In the genomic region with DNA sequence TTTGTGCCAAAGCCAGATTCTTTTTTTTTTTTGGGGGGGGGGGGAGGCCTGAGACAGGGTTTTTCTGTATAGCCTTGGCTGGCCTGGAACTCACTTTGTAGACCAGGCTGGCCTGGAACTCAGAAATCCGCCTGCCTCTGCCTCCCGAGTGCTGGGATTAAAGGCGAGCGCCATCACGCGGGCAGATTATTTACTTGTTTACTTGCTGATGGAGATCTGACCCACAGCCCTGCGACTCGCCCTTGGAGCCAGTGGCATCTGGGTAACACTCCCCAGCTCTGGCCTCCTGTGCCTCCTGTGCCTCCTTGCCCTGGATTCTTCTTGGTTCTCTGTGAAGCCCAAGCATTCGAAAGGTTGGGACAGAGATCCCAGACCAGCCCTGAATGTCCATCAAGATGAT, we compare ENCODE assay signal across 12 mouse cellular contexts. TPM values are rescaled to one million over a fixed set of nuclear protein-coding genes. Genes with fewer than 3 reads are reported as not detected.
DNase-seq lines count a peak whose midpoint lies in the region; ATAC-seq and TF ChIP-seq lines count a peak whose summit lies in the region.
"Had no signal": no experiment of that assay in that cellular context is flagged by ENCODE, and none has a peak within 500 bp of the region (broad histone marks: within the 10 kb centered on the region; RNA-seq: fewer than 3 reads in every experiment).

No protein-coding gene starts in this region.

- no peaks in the 10 kb centered on the region for H3K9me3 ChIP-seq in heart, embryonic 13.5 days
- no peaks in the 10 kb centered on the region for H3K9me3 ChIP-seq in kidney, postnatal 0 days (replicated peaks; ENCODE audit: low read length)
- no peaks in the 10 kb centered on the region for H3K9me3 ChIP-seq in intestine, embryonic 16.5 days (ENCODE audit: control insufficient read depth, low read length)
- H3K9me3 ChIP-seq: forebrain, embryonic 10.5 days had no signal

- no peaks in the 10 kb centered on the region for H3K27me3 ChIP-seq in heart, embryonic 13.5 days (replicated peaks)
- H3K27me3 ChIP-seq in kidney, postnatal 0 days (ENCODE audit: insufficient read depth, low read length): no peaks in the 10 kb centered on the region
- H3K27me3 ChIP-seq in kidney, adult 2 months (replicated peaks; ENCODE audit: control insufficient read depth, insufficient read depth, low read length): no peaks in the 10 kb centered on the region
- no peaks in the 10 kb centered on the region for H3K27me3 ChIP-seq in intestine, embryonic 16.5 days (replicated peaks; ENCODE audit: control insufficient read depth, insufficient read depth, low read length)

- intact Hi-C loops in heart, postnatal 14 days (cut with DNase I): no loop called here
- intact Hi-C loops in left cerebral cortex, postnatal 36 days (cut with DNase I): no loop called here

- 0 out of 2 replicates have a peak overlapping the region, but pooled peaks have one; percentile 54 for H3K4me2 ChIP-seq in heart, embryonic 13.5 days
- no peak overlapping the region for H3K4me2 ChIP-seq in kidney, postnatal 0 days (ENCODE audit: low read length)
- no peak overlapping the region for H3K4me2 ChIP-seq in intestine, embryonic 16.5 days (ENCODE audit: low read depth, low read length)

- peak overlapping the region; percentile 69 for H3K9ac ChIP-seq in heart, embryonic 13.5 days
- H3K9ac ChIP-seq in kidney, postnatal 0 days (ENCODE audit: low read depth, low read length): no peak overlapping the region
- H3K9ac ChIP-seq in intestine, embryonic 16.5 days (ENCODE audit: low read depth, low read length): no peak overlapping the region

- DNase-seq in cerebellum, adult 11-12 months: peak; percentile 54
- DNase-seq in cerebellum, postnatal 36 days: no peak
- no peak for DNase-seq in heart, postnatal 14 days
- no peak for DNase-seq in kidney, postnatal 0 days (ENCODE audit: low spot score)
- no peak for DNase-seq in kidney, adult 2 months
- DNase-seq in left cerebral cortex, postnatal 36 days (ENCODE audit: low spot score in 2 of 2): no peak
- DNase-seq: heart, adult 18-20 months had no signal

- WGBS in heart, embryonic 13.5 days: 86% methylated on average over 9 of the region's 9 CpGs
- WGBS in kidney, postnatal 0 days: 85% methylated on average over 9 of the region's 9 CpGs
- 65% methylated on average over 9 of the region's 9 CpGs for WGBS in kidney, adult 2 months
- 87% methylated on average over 9 of the region's 9 CpGs for WGBS in intestine, embryonic 16.5 days

- no peak for TF ChIP-seq POLR2A in kidney, adult 2 months (IDR thresholded peaks at IDR 0.05; ENCODE audit: low read depth, low read length)

- ATAC-seq in heart, embryonic 13.5 days (ENCODE audit: extremely low read depth, insufficient number of reproducible peaks, low FRiP score, low TSS enrichment): no peak
- no peak for ATAC-seq in kidney, postnatal 0 days (replicated peaks; ENCODE audit: low FRiP score, low read depth)
- no peak for ATAC-seq in intestine, embryonic 16.5 days

- H3K27ac ChIP-seq in heart, embryonic 13.5 days (replicated peaks): peak overlapping the region; percentile 100
- peak overlapping the region; percentile 56 for H3K27ac ChIP-seq in kidney, postnatal 0 days
- no peak overlapping the region; the same call in 1 of the 2 replicates for H3K27ac ChIP-seq in kidney, adult 2 months (ENCODE audit: insufficient read depth, low read depth, low read length)
- peak overlapping the region; percentile 86 for H3K27ac ChIP-seq in intestine, embryonic 16.5 days (ENCODE audit: low read length)
- H3K27ac ChIP-seq: macrophage had no signal

- H3K4me3 ChIP-seq in heart, embryonic 13.5 days: no peak overlapping the region
- H3K4me3 ChIP-seq in kidney, postnatal 0 days (replicated peaks; ENCODE audit: low read depth, low read length): no peak overlapping the region
- no peak overlapping the region for H3K4me3 ChIP-seq in kidney, adult 2 months (ENCODE audit: insufficient read depth, low read depth, low read length)
- no peak overlapping the region for H3K4me3 ChIP-seq in intestine, embryonic 16.5 days (ENCODE audit: low read length)

- peaks cover 100% of the 10 kb centered on the region for H3K4me1 ChIP-seq in heart, embryonic 13.5 days
- peaks cover 73% of the 10 kb centered on the region for H3K4me1 ChIP-seq in kidney, postnatal 0 days (replicated peaks; ENCODE audit: insufficient read depth, low read length)
- peaks cover 74% of the 10 kb centered on the region for H3K4me1 ChIP-seq in kidney, adult 2 months (ENCODE audit: control insufficient read depth, insufficient read depth, low read length)
- H3K4me1 ChIP-seq in intestine, embryonic 16.5 days (ENCODE audit: control insufficient read depth, insufficient read depth, low read length): peaks cover 94% of the 10 kb centered on the region

- no peak for TF ChIP-seq CTCF in kidney, postnatal 0 days (IDR thresholded peaks at IDR 0.05; ENCODE audit: low read depth)
- no peak for TF ChIP-seq CTCF in kidney, adult 2 months (conservative IDR thresholded peaks at IDR 0.05; ENCODE audit: insufficient read depth, insufficient read length, low read depth, low read length)

- H3K36me3 ChIP-seq in heart, embryonic 13.5 days: no peaks in the 10 kb centered on the region
- H3K36me3 ChIP-seq in kidney, postnatal 0 days (ENCODE audit: insufficient read depth, low read length): 0 out of 2 replicates have a peak, but pooled peaks cover 9% of the 10 kb centered on the region
- H3K36me3 ChIP-seq in kidney, adult 2 months (ENCODE audit: control insufficient read depth, insufficient read depth, low read length): no peaks in the 10 kb centered on the region
- H3K36me3 ChIP-seq in intestine, embryonic 16.5 days (ENCODE audit: control insufficient read depth, insufficient read depth, low read length): no peaks in the 10 kb centered on the region; the same call in 1 of the 2 replicates

RNA-seq across cellular contexts. Expression of a gene that starts 7.1 kb away (rescaled TPM):
- 37.1 and 39.6 TPM in 2 replicates for polyA plus RNA-seq in heart, embryonic 13.5 days (2015; fragmentation: Nextera tagmentation; extraction: Ambion mirVana)
- 100 to 1,000 TPM; 104 to 122 TPM for total RNA-seq in heart, postnatal 14 days (2021)
- 62.4 and 68.5 TPM in 2 replicates for polyA plus RNA-seq in kidney, postnatal 0 days (2015; fragmentation: Nextera tagmentation; extraction: Ambion mirVana)
- polyA plus RNA-seq in kidney, adult 2 months (2012; rRNA removed): 118 and 126 TPM in 2 replicates
- 41.2 and 44.0 TPM in 2 replicates for polyA plus RNA-seq in intestine, embryonic 16.5 days (2015; fragmentation: Nextera tagmentation; extraction: Ambion mirVana)
- 10 to 100 TPM; 72.0 to 74.1 TPM for total RNA-seq in left cerebral cortex, postnatal 36 days (2021)

RNA-seq across cellular contexts. Expression of a gene that starts 14.9 kb away (rescaled TPM):
- 0.17 and 0.21 TPM in 2 replicates for polyA plus RNA-seq in heart, embryonic 13.5 days (2015; fragmentation: Nextera tagmentation; extraction: Ambion mirVana)
- total RNA-seq in heart, postnatal 14 days (2021): under 1 TPM; 0.19 to 0.56 TPM
- 0.07 and 0.10 TPM in 2 replicates for polyA plus RNA-seq in kidney, postnatal 0 days (2015; fragmentation: Nextera tagmentation; extraction: Ambion mirVana)
- 0.14 and 0.19 TPM in 2 replicates for polyA plus RNA-seq in kidney, adult 2 months (2012; rRNA removed)
- 0.21 and 0.28 TPM in 2 replicates for polyA plus RNA-seq in intestine, embryonic 16.5 days (2015; fragmentation: Nextera tagmentation; extraction: Ambion mirVana)
- total RNA-seq in left cerebral cortex, postnatal 36 days (2021): under 1 TPM; 0.16 to 0.20 TPM
- polyA plus RNA-seq: macrophage had no signal

RNA-seq across cellular contexts. Expression of a gene that starts 45.1 kb away (rescaled TPM):
- polyA plus RNA-seq in heart, embryonic 13.5 days (2015; fragmentation: Nextera tagmentation; extraction: Ambion mirVana): 86.6 and 92.5 TPM in 2 replicates
- 10 to 100 TPM; 49.8 to 60.5 TPM for total RNA-seq in heart, postnatal 14 days (2021)
- polyA plus RNA-seq in kidney, postnatal 0 days (2015; fragmentation: Nextera tagmentation; extraction: Ambion mirVana): 97.3 and 109 TPM in 2 replicates
- 54.0 and 58.1 TPM in 2 replicates for polyA plus RNA-seq in kidney, adult 2 months (2012; rRNA removed)
- 85.7 and 100 TPM in 2 replicates for polyA plus RNA-seq in intestine, embryonic 16.5 days (2015; fragmentation: Nextera tagmentation; extraction: Ambion mirVana)
- 10 to 100 TPM; 21.7 to 28.8 TPM for total RNA-seq in left cerebral cortex, postnatal 36 days (2021)

RNA-seq across cellular contexts. Expression of a gene that starts 55.6 kb away (rescaled TPM):
- 36.3 and 41.7 TPM in 2 replicates for polyA plus RNA-seq in heart, embryonic 13.5 days (2015; fragmentation: Nextera tagmentation; extraction: Ambion mirVana)
- 1 to 10 TPM; 5.0 to 6.0 TPM for total RNA-seq in heart, postnatal 14 days (2021)
- polyA plus RNA-seq in kidney, postnatal 0 days (2015; fragmentation: Nextera tagmentation; extraction: Ambion mirVana): 37.4 and 40.2 TPM in 2 replicates
- polyA plus RNA-seq in kidney, adult 2 months (2012; rRNA removed): 24.5 and 27.5 TPM in 2 replicates
- polyA plus RNA-seq in intestine, embryonic 16.5 days (2015; fragmentation: Nextera tagmentation; extraction: Ambion mirVana): 42.4 and 48.3 TPM in 2 replicates
- total RNA-seq in left cerebral cortex, postnatal 36 days (2021): 10 to 100 TPM in 1 of 2 experiments, 1 to 10 TPM in 1; 9.2 to 10.6 TPM

RNA-seq across cellular contexts. Expression of a gene that starts 55.7 kb away (rescaled TPM):
- polyA plus RNA-seq in heart, embryonic 13.5 days (2015; fragmentation: Nextera tagmentation; extraction: Ambion mirVana): 0.33 and 0.34 TPM in 2 replicates
- total RNA-seq in heart, postnatal 14 days (2021): under 1 TPM in 1 of 2 experiments, not detected in 1; 0.12 TPM
- polyA plus RNA-seq in kidney, postnatal 0 days (2015; fragmentation: Nextera tagmentation; extraction: Ambion mirVana): 0.89 and 1.3 TPM in 2 replicates
- polyA plus RNA-seq in kidney, adult 2 months (2012; rRNA removed): 2.4 and 3.1 TPM in 2 replicates
- 0.49 and 0.61 TPM in 2 replicates for polyA plus RNA-seq in intestine, embryonic 16.5 days (2015; fragmentation: Nextera tagmentation; extraction: Ambion mirVana)
- total RNA-seq in left cerebral cortex, postnatal 36 days (2021): not detected
- total RNA-seq: monocyte, adult 5-6 weeks had no signal
- polyA plus RNA-seq: macrophage had no signal
